Mouse (Mus musculus) liver, adult 10 weeks (tissue): Measurements from ENCODE around the gene Rnf103. TPM values are rescaled to one million over a fixed set of nuclear protein-coding genes. Genes with fewer than 3 reads are reported as not detected.

Source experiments
- polyA plus RNA-seq: library from polyadenylated mRNA; stranded (reverse); fragments of 350-450 nt; fragmentation: Illumina TruSeq; extraction: RNeasy Lipid Tissue Mini Kit (QIAGEN cat#74804); gene quantifications from one replicate; pipeline ENCODE4 v1.2.3, GENCODE M21; 2014; ENCODE audit warnings: low read depth, low replicate concordance

Rnf103 gene
- 154 TPM for polyA plus RNA-seq

GRCm38 (mm10) chr6:71493675-71494340, at the start of gene Rnf103:
TSS of gene Rnf103 (plus strand) at chr6:71493894.

DNA sequence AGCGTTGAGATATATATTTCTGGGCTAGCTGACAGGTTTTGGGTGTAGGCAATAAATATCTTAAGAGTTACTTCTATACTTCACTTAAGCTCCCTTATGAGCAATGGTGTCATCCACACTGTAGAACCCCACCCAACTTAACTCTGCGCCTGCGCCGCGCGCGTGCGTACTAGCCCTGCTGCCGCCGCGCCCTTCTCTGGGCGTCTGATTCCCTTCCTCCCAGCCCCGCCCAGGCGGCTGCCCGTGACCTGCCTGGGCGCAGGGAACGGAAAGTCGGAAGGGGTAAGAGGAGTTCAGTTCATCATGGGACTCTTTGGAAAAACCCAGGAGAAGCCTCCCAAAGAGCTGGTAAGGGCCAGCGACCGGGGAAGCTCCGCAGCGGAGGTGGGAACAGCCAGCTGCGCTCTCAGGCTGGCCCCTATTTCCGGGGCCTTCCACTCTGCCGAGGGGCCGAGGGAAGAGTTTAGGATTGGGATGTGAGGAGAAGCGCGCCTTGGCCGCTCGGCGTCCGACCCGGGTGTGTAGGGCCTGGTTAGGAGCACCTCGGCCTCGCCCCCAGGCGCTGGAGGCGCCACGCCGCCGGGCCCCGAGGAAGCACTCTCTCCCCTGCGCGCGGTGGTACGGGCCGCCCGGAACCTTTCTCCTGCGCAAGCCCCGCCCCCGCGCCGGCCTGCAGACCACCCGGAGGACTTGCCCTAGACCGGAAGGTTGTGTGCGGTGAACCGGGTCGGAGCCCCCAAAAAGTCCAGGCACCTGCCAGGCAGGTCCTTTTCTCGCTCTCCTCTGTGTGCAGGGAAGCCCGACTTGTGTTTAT, 50.2 kb downstream of the Rnf103 start, which contains the start of gene Chmp3:
Gene Chmp3, plus strand, starts transcription at position 112 of the 814 bp plus-strand sequence.

Other genes with a start within 250 kb of the Rnf103 start
- gene Krcc1, start 222.2 kb upstream of the Rnf103 start, polyA plus RNA-seq = 242 TPM
- 7.0 TPM for gene Smyd1, start 171.7 kb upstream of the Rnf103 start, polyA plus RNA-seq
- not detected for gene Cd8b1, start 171.1 kb upstream of the Rnf103 start, polyA plus RNA-seq
- 0.21 TPM for gene Cd8a, start 120.5 kb upstream of the Rnf103 start, polyA plus RNA-seq
- 139 TPM for gene Rmnd5a, start 53.3 kb upstream of the Rnf103 start, polyA plus RNA-seq
- 72.5 TPM for gene Chmp3, start 49.9 kb downstream of the Rnf103 start, polyA plus RNA-seq
- 17.9 TPM for gene Kdm3a, start 139.1 kb downstream of the Rnf103 start, polyA plus RNA-seq
- gene Reep1, start 213.7 kb downstream of the Rnf103 start, polyA plus RNA-seq = 0.58 TPM